Mouse (Mus musculus): ENCODE measurements around the gene Atp2b2. TPM values are rescaled to one million over a fixed set of nuclear protein-coding genes. Genes with fewer than 3 reads are reported as not detected.

Atp2b2 gene
- 0.11 TPM for polyA plus RNA-seq (2014; fragmentation: Illumina TruSeq; extraction: RNeasy Lipid Tissue Mini Kit (QIAGEN cat#74804); ENCODE audit: low replicate concordance)

GRCm38 (mm10) chr6:114042332-114042731 lies at the start of gene Atp2b2:
Atp2b2 (minus strand) TSS chr6:114042613.

GRCm38 (mm10) chr6:113740236-113741217 lies 301.9 kb downstream of the Atp2b2 start, which contains the start of gene Sec13:
Sec13 (minus strand) TSS chr6:113740743.

GRCm38 (mm10) chr6:113719878-113720277 lies 322.5 kb downstream of the Atp2b2 start, which contains the start of gene Ghrl:
Ghrl (minus strand) TSS chr6:113719880.

GRCm38 (mm10) chr6:113696582-113697221 lies 345.7 kb downstream of the Atp2b2 start, which contains the start of gene Tatdn2:
Tatdn2 (plus strand) TSS chr6:113697050.

Other genes starting within 250 kb of the Atp2b2 start
- gene Slc6a11, start 88.6 kb upstream of the Atp2b2 start, polyA plus RNA-seq (2014; fragmentation: Illumina TruSeq; extraction: RNeasy Lipid Tissue Mini Kit (QIAGEN cat#74804); ENCODE audit: low replicate concordance), result not detected
- not detected for gene Slc6a1, start 240.0 kb upstream of the Atp2b2 start, polyA plus RNA-seq (2014; fragmentation: Illumina TruSeq; extraction: RNeasy Lipid Tissue Mini Kit (QIAGEN cat#74804); ENCODE audit: low replicate concordance)